Mouse (Mus musculus) spleen, adult 2 months (tissue): Measurements from ENCODE around the gene Dennd2d. TPM values are rescaled to one million over a fixed set of nuclear protein-coding genes. Genes with fewer than 3 reads are reported as not detected.

Source experiments
- DNase-seq, 2 experiments: peaks; one replicate each; pipeline versions ENCODE4 v3.0.0 to v3.0.0-alpha.2; 2012 to 2021; ENCODE audit warnings: low spot score in 2 of 2, low read depth in 1 of 2
- H3K27ac ChIP-seq: fragments of 200-500 bp; 2 replicates; pipeline ENCODE4 v1.5.1; 2012; ENCODE audit warnings: low read length, inconsistent platforms; ENCODE audit not compliant: insufficient read depth
- H3K27me3 ChIP-seq: fragments of 200-500 bp; 2 replicates; pipeline ENCODE4 v1.6.1; 2012; ENCODE audit warnings: mild to moderate bottlenecking, moderate library complexity, low read length, inconsistent platforms; ENCODE audit not compliant: control insufficient read depth, insufficient read depth
- H3K36me3 ChIP-seq: fragments of 200-500 bp; 2 replicates; pipeline ENCODE4 v1.6.1; 2012; ENCODE audit warnings: mild to moderate bottlenecking, low read length, inconsistent platforms; ENCODE audit not compliant: control insufficient read depth, insufficient read depth
- H3K4me1 ChIP-seq: fragments of 200-500 bp; 2 replicates; pipeline ENCODE4 v1.6.1; 2011; ENCODE audit warnings: inconsistent platforms; ENCODE audit not compliant: control insufficient read depth, insufficient read depth, insufficient read length
- H3K4me3 ChIP-seq: fragments of 200-500 bp; 2 replicates; pipeline ENCODE4 v1.5.1; 2011; ENCODE audit warnings: mild to moderate bottlenecking, inconsistent platforms; ENCODE audit not compliant: insufficient read depth, insufficient read length; ENCODE audit errors: extremely low read depth
- CTCF ChIP-seq: fragments of 200-500 bp; IDR thresholded peaks from 2 replicates; pipeline ENCODE4 v1.5.1; 2011; ENCODE audit warnings: mild to moderate bottlenecking, inconsistent platforms; ENCODE audit not compliant: insufficient read depth, insufficient read length, insufficient replicate concordance; ENCODE audit errors: extremely low read depth
- POLR2A ChIP-seq: fragments of 200-500 bp; IDR thresholded peaks from 2 replicates; pipeline ENCODE4 v1.6.1; 2011; ENCODE audit warnings: low read depth, low read length, inconsistent platforms
- WGBS: fragments of 180-500 bp; shearing (Covaris S2); methylation state at CpG from one replicate; pipeline ENCODE4 v1.1.7; 2018; 5-methylcytosine and 5-hydroxymethylcytosine counted together
- polyA plus RNA-seq: library from polyadenylated mRNA; depleted of rRNA; stranded (reverse); fragments of >200 nt; gene quantifications from 2 replicates; pipeline ENCODE4 v1.2.3, GENCODE M21; 2012; rRNA removed

Dennd2d gene
- 30.9 and 34.4 TPM in 2 replicates for polyA plus RNA-seq

DNA sequence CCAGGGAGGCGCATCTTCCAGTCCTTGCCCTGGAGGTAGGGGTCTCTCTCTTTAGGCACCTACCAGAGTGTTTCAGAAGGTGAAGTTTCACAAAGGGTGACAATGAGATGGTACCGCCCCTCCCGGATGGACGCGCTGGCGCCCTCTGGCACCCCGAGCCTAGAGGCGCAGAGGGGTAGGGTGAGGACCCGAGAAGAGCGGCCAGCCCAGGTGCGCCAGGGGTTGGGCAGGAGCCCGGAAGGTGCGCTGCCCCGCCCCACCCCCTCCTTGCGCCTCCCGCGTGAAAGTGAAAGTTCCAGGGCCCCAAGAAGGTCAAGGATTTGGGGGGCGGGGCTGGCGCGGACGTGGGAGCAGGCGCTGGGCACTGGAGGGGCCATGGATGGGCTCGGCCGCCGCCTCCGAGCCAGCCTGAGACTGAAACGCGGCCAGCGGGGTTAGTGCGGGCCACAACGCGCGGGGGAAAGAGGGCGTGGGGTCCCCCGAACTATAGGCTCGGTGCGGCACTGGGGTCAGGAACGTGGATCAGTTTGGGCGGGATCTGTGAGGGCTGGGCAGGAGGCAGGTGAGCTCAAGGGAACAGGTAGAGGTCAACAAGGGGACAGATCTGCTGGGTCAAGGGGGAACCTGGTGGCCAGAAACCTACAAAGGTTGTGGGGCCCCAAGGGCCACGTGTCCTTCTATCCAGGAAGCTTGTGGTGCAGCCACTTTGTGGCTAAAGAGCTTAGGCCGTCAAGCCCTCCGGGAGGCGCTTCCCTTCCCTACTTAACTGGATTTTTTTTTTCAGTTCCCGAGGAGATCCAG is at the start of gene Dennd2d:
TSS of gene Dennd2d (plus strand) at position 125 of the 801 bp plus-strand sequence.
- WGBS: under 1% methylated on average over 44 of the region's 44 CpGs
- Histone ChIP-seq H3K4me1 (peaks cover 4% of the 10 kb centered on the region; the same call in 1 of the 2 replicates), H3K36me3 (no peaks in the 10 kb centered on the region), H3K27me3 (no peaks in the 10 kb centered on the region), H3K27ac (peak within 1 kb of the TSS; percentile 83), H3K4me3 (peak within 1 kb of the TSS; percentile 65)
- DNase-seq: peak in 1 of 2 experiments; percentile 84
- TF ChIP-seq CTCF (peak; percentile 36; the same call in 1 of the 2 replicates), POLR2A (peak; percentile 35)

DNA sequence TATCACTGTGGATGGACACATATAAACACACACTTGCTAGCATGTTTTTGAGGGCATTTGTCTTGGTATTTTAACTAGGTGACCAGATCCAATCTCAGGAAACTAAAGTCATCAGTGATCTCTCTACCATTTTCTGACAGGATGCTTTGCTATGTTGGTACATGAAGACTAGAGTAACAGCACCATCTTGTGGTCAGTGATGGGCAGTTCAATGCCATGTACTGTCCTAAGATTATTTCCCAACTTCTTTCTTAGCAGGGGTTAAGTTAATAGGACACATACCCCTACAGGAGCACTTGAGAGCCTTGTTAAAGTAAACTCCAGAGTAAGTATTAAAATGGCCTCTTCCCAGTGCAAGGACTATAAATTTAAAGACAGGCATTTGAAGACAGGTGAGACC is 33.6 kb upstream of the Dennd2d start:
- Histone ChIP-seq H3K27ac (no peak overlapping the region), H3K27me3 (no peaks in the 10 kb centered on the region), H3K4me3 (no peak overlapping the region), H3K36me3 (no peaks in the 10 kb centered on the region), H3K4me1 (peaks cover 2% of the 10 kb centered on the region; the same call in 1 of the 2 replicates)
- TF ChIP-seq CTCF: peak; percentile 50; the same call in 1 of the 2 replicates
- no peak for TF ChIP-seq POLR2A
- peak; percentile 36 to 52 for DNase-seq

GRCm38 (mm10) chr3:106448995-106449394 is 33.2 kb upstream of the Dennd2d start:
- no peak for DNase-seq
- no peaks in the 10 kb centered on the region for H3K36me3 ChIP-seq
- TF ChIP-seq POLR2A: no peak
- TF ChIP-seq CTCF: no peak
- H3K27me3 ChIP-seq: no peaks in the 10 kb centered on the region
- H3K4me3 ChIP-seq: no peak overlapping the region
- H3K27ac ChIP-seq: peak overlapping the region; percentile 42; the same call in 1 of the 2 replicates
- H3K4me1 ChIP-seq: peaks cover 2% of the 10 kb centered on the region; the same call in 1 of the 2 replicates

- Histone ChIP-seq H3K36me3 (no peaks in the 10 kb centered on the region), H3K4me1 (peaks cover 2% of the 10 kb centered on the region; the same call in 1 of the 2 replicates), H3K27ac (peak overlapping the region; percentile 42; the same call in 1 of the 2 replicates), H3K27me3 (no peaks in the 10 kb centered on the region), H3K4me3 (no peak overlapping the region)
- DNase-seq: peak; percentile 45 to 72
- TF ChIP-seq CTCF: no peak
- no peak for TF ChIP-seq POLR2A
- WGBS: 7% methylated on average over 4 of the region's 4 CpGs
Observed at GRCm38 (mm10) chr3:106449567-106449966, 32.6 kb upstream of the Dennd2d start.

DNA sequence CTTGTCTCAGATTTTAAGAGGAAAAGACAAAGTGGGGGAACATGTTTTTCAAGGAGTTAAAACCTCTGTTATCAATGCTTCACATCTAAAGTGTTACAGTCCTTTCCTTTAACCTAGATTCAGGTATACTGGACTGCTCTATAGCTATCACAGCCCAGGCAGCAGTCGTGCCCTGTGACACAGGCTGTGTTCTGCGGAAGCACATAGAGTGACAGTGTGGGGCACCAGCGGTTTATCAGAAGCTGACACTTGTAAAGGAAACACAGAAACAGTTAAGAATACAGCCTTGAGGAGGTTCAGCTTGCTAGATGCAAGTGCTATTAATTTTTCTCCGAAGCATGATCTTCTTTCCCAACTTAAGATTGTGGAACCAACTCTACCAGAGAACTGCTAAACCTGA is 29.6 kb upstream of the Dennd2d start:
- TF ChIP-seq CTCF (no peak), POLR2A (no peak)
- no peaks in the 10 kb centered on the region for H3K36me3 ChIP-seq
- H3K4me1 ChIP-seq: peaks cover 2% of the 10 kb centered on the region; the same call in 1 of the 2 replicates
- DNase-seq: peak in 1 of 2 experiments; percentile 24
- H3K27me3 ChIP-seq: no peaks in the 10 kb centered on the region
- H3K4me3 ChIP-seq: no peak overlapping the region
- 44% methylated on average over 4 of the region's 4 CpGs for WGBS
- no peak overlapping the region for H3K27ac ChIP-seq

DNA sequence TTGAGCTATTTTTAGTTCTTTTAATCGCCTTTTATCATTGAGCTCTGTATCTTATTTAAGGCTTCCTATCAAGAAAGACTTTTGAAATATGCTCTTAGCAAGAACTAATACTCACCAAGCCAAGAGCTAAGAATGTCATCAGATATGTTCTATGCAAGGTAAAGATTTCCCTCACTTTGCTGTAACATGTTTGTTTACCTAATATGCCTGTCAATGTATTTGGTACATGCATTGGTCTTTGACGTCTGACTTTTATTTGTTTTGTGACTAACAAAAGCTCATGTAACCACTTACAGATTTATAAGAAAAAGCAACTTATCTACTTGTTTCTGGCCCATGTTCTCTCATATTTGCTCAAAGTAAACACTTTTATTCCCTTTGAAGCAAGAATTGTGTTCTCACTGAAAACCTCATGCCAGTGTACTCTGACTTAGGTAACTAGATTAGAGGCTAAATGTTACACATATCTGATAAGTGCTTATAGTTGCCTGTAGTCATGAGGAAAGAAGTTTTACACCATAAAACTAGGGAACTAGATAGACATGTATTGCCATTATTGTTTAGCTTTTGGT is 24.8 kb upstream of the Dennd2d start:
- Histone ChIP-seq H3K27ac (no peak overlapping the region), H3K4me1 (peaks cover 8% of the 10 kb centered on the region), H3K27me3 (no peaks in the 10 kb centered on the region), H3K4me3 (no peak overlapping the region), H3K36me3 (no peaks in the 10 kb centered on the region)
- no peak for DNase-seq
- TF ChIP-seq CTCF: no peak
- no peak for TF ChIP-seq POLR2A
- WGBS: 79% methylated on average over 2 of the region's 2 CpGs

DNA sequence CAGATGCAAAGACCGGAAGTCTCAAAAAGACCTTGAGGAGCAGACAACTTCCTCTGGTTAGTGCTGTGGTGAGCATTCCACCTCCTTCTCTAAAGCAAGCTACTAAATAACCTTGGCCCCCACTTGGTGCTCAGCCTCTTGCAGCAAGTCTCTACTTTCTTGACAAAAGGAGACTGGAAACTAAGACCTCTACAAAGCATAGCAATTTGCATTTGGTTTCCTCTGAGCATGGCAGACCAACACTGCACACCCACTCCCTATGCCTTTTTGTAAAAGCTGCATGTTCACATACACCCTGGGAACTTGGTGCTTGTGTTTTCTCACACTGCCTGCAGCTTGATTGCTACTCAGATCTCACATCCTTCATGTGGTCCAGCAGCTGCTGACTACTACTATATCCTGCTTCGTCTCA is 20.1 kb upstream of the Dennd2d start:
- Histone ChIP-seq H3K4me3 (peak overlapping the region; percentile 41; the same call in 1 of the 2 replicates), H3K27ac (peak overlapping the region; percentile 89), H3K36me3 (no peaks in the 10 kb centered on the region), H3K27me3 (no peaks in the 10 kb centered on the region), H3K4me1 (peaks cover 18% of the 10 kb centered on the region)
- no peak for TF ChIP-seq CTCF
- no peak for TF ChIP-seq POLR2A
- peak in 1 of 2 experiments; percentile 49 for DNase-seq
- 7% methylated on average over 2 of the region's 2 CpGs for WGBS
